Mouse (Mus musculus) liver, embryonic 16.5 days (tissue): ENCODE measurements around the gene Tpst1. TPM values are rescaled to one million over a fixed set of nuclear protein-coding genes. Genes with fewer than 3 reads are reported as not detected.

ENCODE experiments used
- ATAC-seq: fragments of 200-750 bp; cut with Nextera tagmentation; 2 replicates; pipeline ENCODE4 v1.8.0; 2017; ENCODE audit warnings: low read depth, mild to moderate bottlenecking, moderate number of reproducible peaks, moderate library complexity
- H3K27ac ChIP-seq: fragments of 300-500 bp; sonication (generic); 2 replicates; pipeline ENCODE4 v1.5.1; 2014; ENCODE audit warnings: mild to moderate bottlenecking, low read length
- H3K27me3 ChIP-seq: fragments of 300-500 bp; sonication (generic); 2 replicates; pipeline ENCODE4 v1.6.1; 2014; ENCODE audit warnings: low read depth, low read length, mixed read lengths; ENCODE audit not compliant: control insufficient read depth, insufficient read depth
- H3K36me3 ChIP-seq: fragments of 300-500 bp; sonication (generic); 2 replicates; pipeline ENCODE4 v1.6.1; 2014; ENCODE audit warnings: mild to moderate bottlenecking; ENCODE audit not compliant: control insufficient read depth, insufficient read depth
- H3K4me1 ChIP-seq: fragments of 300-500 bp; sonication (generic); 2 replicates; pipeline ENCODE4 v1.6.1; 2014; ENCODE audit warnings: low read depth, low read length, mixed read lengths; ENCODE audit not compliant: control insufficient read depth
- H3K4me2 ChIP-seq: fragments of 300-500 bp; sonication (generic); 2 replicates; pipeline ENCODE4 v1.6.1; 2014; ENCODE audit warnings: low read depth, low read length, mixed read lengths
- H3K4me3 ChIP-seq: fragments of 300-500 bp; sonication (generic); 2 replicates; pipeline ENCODE4 v1.5.1; 2014; ENCODE audit warnings: low read depth, mild to moderate bottlenecking, low read length
- H3K9ac ChIP-seq: fragments of 300-500 bp; sonication (generic); 2 replicates; pipeline ENCODE4 v1.6.1; 2014; ENCODE audit warnings: low read depth, low read length
- H3K9me3 ChIP-seq: fragments of 300-500 bp; sonication (generic); replicated peaks from 2 replicates; pipeline ENCODE4 v1.6.1; 2016; ENCODE audit warnings: low read length; ENCODE audit not compliant: control insufficient read depth
- WGBS: fragments of 180-500 bp; shearing (Covaris S2); extraction: QIAGEN DNeasy Blood & Tissue Kit; methylation state at CpG from one replicate; pipeline ENCODE4 v1.1.7; 2014; ENCODE audit not compliant: insufficient replicate concordance; 5-methylcytosine and 5-hydroxymethylcytosine counted together
- polyA plus RNA-seq: library from polyadenylated mRNA; unstranded; fragments of >200 nt; fragmentation: Nextera tagmentation; extraction: Ambion mirVana; gene quantifications from 2 replicates; pipeline ENCODE4 v1.2.1, GENCODE M21; 2015

Tpst1 gene
- polyA plus RNA-seq, 1 experiment from 2014 or later, result 20.9 TPM

DNA sequence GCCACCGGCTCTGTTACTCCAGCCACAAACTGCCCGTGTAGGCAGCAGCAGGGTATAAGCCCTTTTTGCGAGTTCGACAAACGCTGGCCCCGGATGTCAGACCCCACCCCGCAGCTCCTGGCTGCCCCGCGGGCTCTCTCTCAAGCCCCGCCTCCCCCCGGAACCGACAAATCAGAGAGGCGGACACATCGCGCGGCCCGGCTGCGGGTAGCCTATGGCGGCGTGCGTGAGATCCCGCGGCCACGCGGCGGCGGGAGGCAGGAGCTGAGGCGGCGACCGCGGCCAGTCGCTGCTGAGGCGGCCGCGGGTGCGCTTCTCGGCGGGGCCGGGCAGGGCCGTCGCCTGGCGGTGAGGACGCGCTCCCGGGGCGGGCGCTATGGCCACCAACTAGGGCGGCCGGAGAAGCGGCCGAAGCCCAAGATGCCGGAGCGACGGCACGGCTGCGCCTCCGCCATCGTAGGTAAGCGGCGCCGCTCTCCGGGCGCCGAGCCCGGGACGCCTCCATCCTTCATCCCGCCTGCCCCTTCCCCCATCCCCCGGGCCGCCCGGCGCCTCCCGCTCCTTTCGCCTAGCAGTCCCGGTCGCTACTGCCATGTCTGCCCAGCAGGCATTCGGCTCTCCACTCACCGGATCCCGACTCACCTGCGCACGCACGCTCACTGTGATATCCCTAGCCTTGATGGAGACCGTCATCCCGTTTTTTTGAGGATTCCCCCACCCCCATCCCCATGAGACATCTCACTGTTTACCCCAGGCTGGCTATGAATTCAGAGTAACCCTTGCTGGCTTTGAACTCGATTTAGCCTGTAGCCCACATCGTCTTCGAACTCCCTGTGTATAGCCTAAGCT is 6.3 kb downstream of the Tpst1 start:
- WGBS, result 1% methylated on average over 84 of the region's 86 CpGs
- Histone ChIP-seq H3K9ac (peak overlapping the region; percentile 86), H3K4me2 (peak overlapping the region; percentile 99), H3K4me3 (peak overlapping the region; percentile 78), H3K27me3 (peaks cover 3% of the 10 kb centered on the region; the same call in 1 of the 2 replicates), H3K9me3 (0 out of 2 replicates have a peak, but pooled peaks cover 3% of the 10 kb centered on the region), H3K4me1 (peaks cover 18% of the 10 kb centered on the region), H3K27ac (peak overlapping the region; percentile 58), H3K36me3 (no peaks in the 10 kb centered on the region)
- peak; percentile 93 for ATAC-seq

DNA sequence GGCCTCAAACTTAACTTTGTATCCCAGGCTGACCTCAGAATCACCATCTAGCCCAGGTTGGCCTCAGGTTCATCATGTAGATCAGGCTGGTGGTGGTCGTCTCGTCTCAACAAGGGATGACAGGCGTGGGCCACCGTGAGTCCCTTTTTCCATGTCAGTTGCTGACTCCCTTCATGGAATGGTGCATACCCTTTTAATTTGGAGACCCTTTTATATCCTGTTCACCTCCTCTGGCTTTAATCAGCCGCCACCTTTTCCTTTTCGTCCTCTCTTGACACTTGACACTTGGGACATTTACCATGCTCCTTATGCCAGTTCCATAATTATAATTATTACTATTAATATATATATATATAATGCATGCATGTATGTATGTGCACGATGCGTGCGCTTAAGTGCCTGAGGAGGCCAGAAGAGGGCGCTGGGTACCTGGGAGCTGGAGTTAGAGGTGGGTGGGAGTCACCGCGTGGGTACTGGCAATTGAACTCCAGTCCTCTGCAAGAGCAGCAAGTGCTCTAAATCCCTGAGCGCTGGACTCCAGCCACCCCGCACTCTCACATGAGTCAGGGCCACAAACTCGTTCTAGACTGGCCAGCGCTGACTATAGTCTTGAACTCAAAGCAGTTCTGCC is 7.0 kb downstream of the Tpst1 start:
- Histone ChIP-seq H3K9me3 (0 out of 2 replicates have a peak, but pooled peaks cover 3% of the 10 kb centered on the region), H3K27ac (no peak overlapping the region), H3K36me3 (no peaks in the 10 kb centered on the region), H3K27me3 (peaks cover 3% of the 10 kb centered on the region; the same call in 1 of the 2 replicates), H3K9ac (peak overlapping the region; percentile 86), H3K4me1 (peaks cover 18% of the 10 kb centered on the region), H3K4me3 (peak overlapping the region; percentile 78), H3K4me2 (peak overlapping the region; percentile 99)
- 80% methylated on average over 16 of the region's 16 CpGs for WGBS
- no peak for ATAC-seq

DNA sequence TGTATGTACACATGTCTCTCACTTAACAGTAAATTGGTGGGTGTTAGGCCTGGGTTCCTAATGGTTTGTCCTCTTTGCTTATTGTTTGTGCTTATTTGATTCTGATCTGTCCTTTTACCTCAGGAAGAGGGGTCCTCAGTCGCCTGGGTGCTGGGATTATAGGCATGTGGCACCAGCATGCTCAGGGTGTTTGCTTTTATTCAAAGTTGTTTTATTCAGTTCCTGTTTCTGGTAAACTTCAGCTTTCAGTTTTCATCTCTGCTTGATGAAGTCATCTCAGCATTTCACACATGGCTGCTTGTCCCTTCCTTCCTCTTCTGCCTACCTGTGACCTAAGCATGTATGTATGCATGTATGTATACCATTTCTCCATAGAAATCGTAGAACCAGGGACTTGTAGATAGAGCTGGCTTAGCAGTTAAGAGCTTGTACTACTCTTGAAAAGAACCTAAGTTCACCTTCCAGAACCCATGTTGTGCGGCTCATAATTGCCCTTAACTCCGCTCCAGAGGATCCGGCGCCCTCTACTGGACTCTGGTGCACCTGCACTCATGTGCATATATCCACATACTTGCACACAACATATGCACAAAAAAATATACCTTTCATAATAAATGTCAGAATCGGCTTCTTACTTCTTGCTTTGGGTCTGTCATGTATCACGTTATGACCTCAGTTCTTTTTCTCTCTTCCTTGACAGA is 8.2 kb downstream of the Tpst1 start:
- H3K4me1 ChIP-seq, result peaks cover 18% of the 10 kb centered on the region
- WGBS, result 84% methylated on average over 8 of the region's 8 CpGs
- H3K4me3 ChIP-seq, result no peak overlapping the region
- no peak overlapping the region for H3K4me2 ChIP-seq
- peaks cover 3% of the 10 kb centered on the region; the same call in 1 of the 2 replicates for H3K27me3 ChIP-seq
- no peak overlapping the region for H3K27ac ChIP-seq
- H3K9me3 ChIP-seq, result 0 out of 2 replicates have a peak, but pooled peaks cover 3% of the 10 kb centered on the region
- H3K9ac ChIP-seq, result no peak overlapping the region
- ATAC-seq, result no peak
- H3K36me3 ChIP-seq, result no peaks in the 10 kb centered on the region

DNA sequence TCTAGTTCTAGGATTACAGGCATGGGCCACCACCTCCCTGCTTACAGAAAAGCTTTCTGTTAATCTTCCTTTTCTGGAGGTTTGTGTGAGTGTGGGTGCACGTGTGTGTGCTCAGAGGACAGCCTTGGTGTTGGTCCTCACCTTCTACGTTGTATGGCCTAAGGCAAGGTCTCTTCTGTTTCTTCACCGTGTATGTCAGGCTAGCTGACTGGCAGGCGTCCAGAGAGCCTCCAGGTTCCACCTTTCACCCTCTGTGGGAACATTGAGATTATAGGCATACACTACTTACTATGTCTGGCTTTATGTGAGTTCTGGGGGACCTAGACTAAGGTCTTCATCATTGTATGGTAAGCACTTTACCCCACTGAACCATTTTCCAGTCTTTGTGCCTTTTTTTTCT is 9.3 kb downstream of the Tpst1 start:
- Histone ChIP-seq H3K36me3 (no peaks in the 10 kb centered on the region), H3K4me3 (no peak overlapping the region), H3K4me1 (peaks cover 18% of the 10 kb centered on the region), H3K4me2 (no peak overlapping the region), H3K27ac (no peak overlapping the region), H3K27me3 (peaks cover 3% of the 10 kb centered on the region; the same call in 1 of the 2 replicates), H3K9me3 (0 out of 2 replicates have a peak, but pooled peaks cover 3% of the 10 kb centered on the region), H3K9ac (no peak overlapping the region)
- 57% methylated on average over 4 of the region's 4 CpGs for WGBS
- ATAC-seq, result no peak

DNA sequence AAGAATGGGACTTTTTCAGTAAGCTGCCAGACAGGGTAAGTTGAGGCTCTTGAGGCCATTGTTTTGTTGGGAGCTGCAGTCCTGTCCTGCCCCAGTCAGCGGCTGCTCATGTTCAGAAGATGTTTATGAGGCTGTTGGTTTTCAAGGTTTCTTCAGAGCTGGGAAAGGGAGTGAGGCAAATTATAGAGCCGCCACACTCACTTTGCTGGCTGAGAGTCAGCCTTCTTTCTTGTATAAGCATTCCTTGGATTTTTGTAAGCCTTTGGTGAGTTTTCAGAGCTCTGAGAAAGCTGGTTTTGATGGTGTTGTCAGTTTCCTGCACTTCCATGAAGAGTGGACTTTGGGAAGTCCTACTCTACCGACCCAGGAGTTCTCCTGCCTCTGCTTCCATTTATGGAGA is 11.1 kb downstream of the Tpst1 start:
- no peak for ATAC-seq
- 70% methylated on average over 3 of the region's 3 CpGs for WGBS

DNA sequence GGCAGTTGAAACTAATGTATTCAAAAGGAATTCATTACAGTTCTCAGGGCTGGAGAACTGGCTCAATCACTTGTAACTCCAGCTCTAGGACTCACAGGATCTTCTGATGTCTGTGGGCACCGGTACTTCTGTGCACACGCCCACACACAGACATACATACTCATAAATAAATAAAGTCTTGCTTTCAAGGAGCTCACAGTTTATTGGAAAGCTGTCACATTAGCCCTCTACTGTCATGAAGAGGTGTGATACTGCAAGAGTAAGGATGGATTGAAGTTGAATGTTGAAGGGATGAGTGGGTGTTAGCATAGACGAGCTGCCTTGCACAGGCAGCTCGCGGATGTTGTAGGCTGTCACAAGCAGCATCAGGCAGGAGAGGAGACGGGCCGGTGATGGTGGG is 14.9 kb downstream of the Tpst1 start:
- Histone ChIP-seq H3K4me2 (no peak overlapping the region), H3K4me1 (peaks cover 16% of the 10 kb centered on the region), H3K4me3 (no peak overlapping the region), H3K9me3 (no peaks in the 10 kb centered on the region), H3K9ac (no peak overlapping the region), H3K27ac (no peak overlapping the region), H3K27me3 (no peaks in the 10 kb centered on the region), H3K36me3 (no peaks in the 10 kb centered on the region)
- no peak for ATAC-seq
- WGBS, result 81% methylated on average over 7 of the region's 7 CpGs

More for the DNA sequence above, 11.1 kb downstream of the Tpst1 start:
- H3K4me3 ChIP-seq, result no peak overlapping the region
- no peak overlapping the region for H3K27ac ChIP-seq
- H3K36me3 ChIP-seq, result no peaks in the 10 kb centered on the region
- H3K4me1 ChIP-seq, result peaks cover 14% of the 10 kb centered on the region
- no peak overlapping the region for H3K4me2 ChIP-seq
- no peak overlapping the region for H3K9ac ChIP-seq
- 0 out of 2 replicates have a peak, but pooled peaks cover 3% of the 10 kb centered on the region for H3K9me3 ChIP-seq
- H3K27me3 ChIP-seq, result no peaks in the 10 kb centered on the region

- ATAC-seq, result no peak
- Histone ChIP-seq H3K9ac (no peak overlapping the region), H3K9me3 (no peaks in the 10 kb centered on the region), H3K27ac (no peak overlapping the region), H3K4me2 (no peak overlapping the region), H3K27me3 (no peaks in the 10 kb centered on the region), H3K4me1 (peaks cover 16% of the 10 kb centered on the region), H3K4me3 (no peak overlapping the region), H3K36me3 (no peaks in the 10 kb centered on the region)
- WGBS, result 67% methylated on average over 4 of the region's 4 CpGs
Measured at GRCm38 (mm10) chr5:130088612-130089011, 15.5 kb downstream of the Tpst1 start.

GRCm38 (mm10) chr5:130089177-130089576 is 16.1 kb downstream of the Tpst1 start:
- Histone ChIP-seq H3K9me3 (no peaks in the 10 kb centered on the region), H3K4me1 (peaks cover 16% of the 10 kb centered on the region), H3K9ac (no peak overlapping the region), H3K36me3 (no peaks in the 10 kb centered on the region), H3K27me3 (no peaks in the 10 kb centered on the region), H3K27ac (no peak overlapping the region), H3K4me3 (no peak overlapping the region), H3K4me2 (no peak overlapping the region)
- 0 out of 2 replicates have a peak, but pooled peaks have one; percentile 8 for ATAC-seq
- 19% methylated on average over 7 of the region's 7 CpGs for WGBS
